Mouse (Mus musculus) E14TG2a.4 (cell line): ENCODE data around the gene Gfer.

Experiments used
- H3K27me3 ChIP-seq: 2 replicates; pipeline ENCODE4 v1.6.1; 2014; ENCODE audit warnings: low read length, control low read depth; ENCODE audit not compliant: insufficient read depth
- H3K36me3 ChIP-seq: 2 replicates; pipeline ENCODE4 v1.6.1; 2014; ENCODE audit warnings: low read length, control low read depth; ENCODE audit not compliant: insufficient read depth
- H3K4me1 ChIP-seq: replicated peaks from 2 replicates; pipeline ENCODE4 v1.6.1; 2014; ENCODE audit warnings: low read depth, low read length, control low read depth
- H3K4me3 ChIP-seq: replicated peaks from 2 replicates; pipeline ENCODE4 v1.5.1; 2014; ENCODE audit warnings: mild to moderate bottlenecking, low read length
- H3K9me3 ChIP-seq: 2 replicates; pipeline ENCODE4 v1.6.1; 2014; ENCODE audit warnings: low read length, control low read depth
- CTCF ChIP-seq: conservative IDR thresholded peaks from 2 replicates; pipeline ENCODE4 v1.5.1; 2014; ENCODE audit warnings: low read length
- NANOG ChIP-seq: IDR thresholded peaks from 2 replicates; pipeline ENCODE4 v1.6.1; 2014; ENCODE audit warnings: borderline replicate concordance, low read length, mixed read lengths
- POU5F1 ChIP-seq: IDR thresholded peaks from 2 replicates; pipeline ENCODE4 v1.6.1; 2014; ENCODE audit warnings: low read length, borderline replicate concordance

The Gfer gene

DNA sequence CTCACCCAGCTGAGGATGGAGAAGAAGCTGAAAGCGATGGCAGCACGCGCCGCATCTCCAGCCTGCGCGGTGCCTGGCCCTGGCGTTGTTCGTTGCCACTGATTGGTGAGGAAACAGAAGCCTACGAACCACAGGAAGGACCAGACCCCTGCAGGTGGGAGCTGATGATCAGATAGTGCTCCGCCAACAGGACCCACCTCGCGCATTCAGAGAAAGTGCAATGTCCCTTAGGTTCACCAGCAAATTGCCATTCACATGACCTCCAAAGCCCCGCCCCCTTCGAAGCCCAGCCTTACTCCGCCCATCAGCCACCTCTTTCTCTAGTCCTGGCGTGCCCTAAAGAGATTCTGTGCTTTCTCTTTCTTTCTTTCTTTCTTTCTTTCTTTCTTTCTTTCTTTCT, 9.4 kb downstream of the Gfer start:
- Histone ChIP-seq H3K4me1 (peaks cover 45% of the 10 kb centered on the region), H3K36me3 (peaks cover 10% of the 10 kb centered on the region), H3K4me3 (peak overlapping the region; percentile 75), H3K27me3 (peaks cover 40% of the 10 kb centered on the region), H3K9me3 (no peaks in the 10 kb centered on the region)
- TF ChIP-seq POU5F1 (no peak), NANOG (no peak), CTCF (no peak)

DNA sequence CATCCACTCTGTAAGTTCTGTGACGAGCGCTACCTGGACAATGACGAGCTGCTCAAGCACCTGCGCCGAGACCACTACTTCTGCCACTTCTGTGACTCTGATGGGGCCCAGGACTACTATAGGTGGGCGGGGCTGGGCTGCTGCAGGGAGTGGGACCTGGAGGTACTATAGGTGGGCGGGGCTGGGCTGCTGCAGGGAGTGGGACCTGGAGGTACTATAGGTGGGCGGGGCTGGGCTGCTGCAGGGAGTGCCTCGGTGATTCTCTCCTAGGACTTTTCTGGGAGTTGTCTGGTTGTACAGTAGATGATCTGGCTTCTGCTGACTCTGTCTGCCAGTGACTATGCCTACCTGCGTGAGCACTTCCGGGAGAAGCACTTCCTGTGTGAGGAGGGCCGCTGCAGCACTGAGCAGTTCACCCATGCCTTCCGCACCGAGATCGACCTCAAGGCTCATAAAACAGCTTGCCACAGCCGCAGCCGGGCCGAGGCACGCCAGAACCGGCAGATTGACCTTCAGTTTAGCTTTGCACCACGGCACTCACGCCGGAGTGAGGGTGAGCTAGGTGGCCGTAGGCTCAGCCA, 18.4 kb downstream of the Gfer start:
- H3K4me3 ChIP-seq, result peak overlapping the region; percentile 49
- H3K27me3 ChIP-seq, result no peaks in the 10 kb centered on the region
- H3K4me1 ChIP-seq, result peaks cover 60% of the 10 kb centered on the region
- peaks cover 82% of the 10 kb centered on the region for H3K36me3 ChIP-seq
- no peaks in the 10 kb centered on the region for H3K9me3 ChIP-seq
- TF ChIP-seq NANOG (no peak), POU5F1 (no peak), CTCF (no peak)

DNA sequence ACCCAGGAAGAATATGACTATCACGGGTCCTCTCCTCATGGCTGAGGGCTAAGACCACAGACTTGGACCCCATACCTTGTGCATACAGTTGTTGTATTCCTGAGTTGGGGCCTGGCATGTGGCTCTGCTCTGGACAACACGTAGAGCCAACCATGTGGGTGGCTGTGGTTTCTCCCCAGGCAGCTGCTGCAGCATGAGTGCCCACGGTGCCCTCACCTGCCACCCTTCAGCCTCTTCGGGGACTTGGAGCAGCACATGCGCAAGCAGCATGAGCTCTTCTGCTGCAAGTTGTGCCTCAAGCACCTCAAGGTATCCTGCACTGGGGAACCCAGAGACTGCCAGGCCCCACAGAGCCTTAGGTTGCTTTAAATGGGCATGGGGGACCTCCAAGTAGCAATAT, 19.1 kb downstream of the Gfer start:
- no peaks in the 10 kb centered on the region for H3K9me3 ChIP-seq
- peaks cover 67% of the 10 kb centered on the region for H3K4me1 ChIP-seq
- H3K4me3 ChIP-seq, result peak overlapping the region; percentile 49
- H3K27me3 ChIP-seq, result no peaks in the 10 kb centered on the region
- peaks cover 77% of the 10 kb centered on the region for H3K36me3 ChIP-seq
- no peak for TF ChIP-seq CTCF
- TF ChIP-seq POU5F1, result no peak
- TF ChIP-seq NANOG, result no peak

DNA sequence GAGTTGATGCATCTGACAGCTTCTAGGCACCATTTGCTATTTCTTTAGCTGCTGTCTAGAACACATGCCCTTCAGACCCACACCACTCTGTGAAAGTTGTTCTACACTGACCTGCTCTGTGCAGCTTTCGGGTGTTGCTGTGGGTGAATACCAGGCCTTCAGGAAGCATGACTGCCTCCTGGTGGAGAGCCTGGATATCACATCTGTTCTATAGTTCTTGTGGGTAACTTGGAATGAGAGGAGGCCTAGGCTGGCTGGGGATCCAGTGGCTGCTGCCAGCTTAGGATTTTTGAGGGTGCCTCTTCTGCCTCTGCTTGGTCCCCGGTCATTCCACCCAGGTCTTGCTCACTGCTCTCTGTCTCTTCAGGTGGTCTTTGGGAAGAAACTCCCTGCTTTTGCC, 19.8 kb downstream of the Gfer start:
- Histone ChIP-seq H3K9me3 (no peaks in the 10 kb centered on the region), H3K4me1 (peaks cover 74% of the 10 kb centered on the region), H3K4me3 (0 out of 2 replicates have a peak overlapping the region, but pooled peaks have one; percentile 3), H3K27me3 (no peaks in the 10 kb centered on the region), H3K36me3 (peaks cover 74% of the 10 kb centered on the region)
- TF ChIP-seq POU5F1 (no peak), NANOG (no peak), CTCF (peak; percentile 56)

DNA sequence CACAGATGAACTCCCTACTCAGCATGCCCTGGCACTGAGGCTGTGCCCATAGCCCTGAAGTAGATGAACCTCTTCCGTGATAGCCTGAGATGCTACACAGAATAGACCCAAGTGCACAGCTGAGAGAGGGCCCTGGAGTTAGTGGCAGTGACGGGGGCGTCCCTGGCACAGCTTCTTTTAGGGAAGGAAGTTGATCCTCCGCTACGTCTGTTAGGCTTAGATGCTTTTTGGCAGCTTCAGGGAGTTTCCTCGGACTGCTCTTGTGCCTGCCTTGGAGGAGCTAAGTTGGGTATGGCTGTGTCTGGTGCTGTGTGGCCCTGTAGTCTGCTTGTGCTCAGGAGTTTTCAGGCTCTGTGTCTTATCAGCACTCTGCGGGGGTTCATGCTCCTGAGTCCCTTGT, 21.7 kb downstream of the Gfer start:
- H3K36me3 ChIP-seq, result peaks cover 58% of the 10 kb centered on the region
- no peak for TF ChIP-seq POU5F1
- TF ChIP-seq NANOG, result no peak
- peaks cover 84% of the 10 kb centered on the region for H3K4me1 ChIP-seq
- H3K9me3 ChIP-seq, result no peaks in the 10 kb centered on the region
- H3K27me3 ChIP-seq, result no peaks in the 10 kb centered on the region
- H3K4me3 ChIP-seq, result peak overlapping the region; percentile 32; the same call in 1 of the 2 replicates

DNA sequence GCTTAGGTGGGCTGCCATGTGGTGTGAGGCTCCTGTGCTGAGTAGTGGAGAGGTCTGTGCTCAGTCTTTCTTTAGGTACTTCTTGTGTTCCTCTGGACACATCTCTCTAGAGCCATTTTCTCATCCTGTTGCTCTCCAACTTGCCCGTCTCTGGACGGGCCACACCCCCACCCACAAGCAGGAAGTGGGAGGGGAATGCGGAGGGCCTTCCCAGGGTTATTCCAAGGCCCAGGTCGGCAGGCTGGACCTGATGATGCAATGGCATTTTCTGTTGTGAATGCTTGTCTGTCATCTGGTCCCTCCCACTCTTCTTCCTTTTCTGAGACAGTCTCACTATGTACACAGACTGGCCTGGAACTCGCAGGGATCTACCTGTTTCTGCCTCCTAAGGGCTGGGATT, 23.8 kb downstream of the Gfer start:
- Histone ChIP-seq H3K4me3 (peak overlapping the region; percentile 94), H3K27me3 (no peaks in the 10 kb centered on the region), H3K36me3 (peaks cover 38% of the 10 kb centered on the region), H3K4me1 (peaks cover 83% of the 10 kb centered on the region), H3K9me3 (no peaks in the 10 kb centered on the region)
- TF ChIP-seq CTCF, result no peak
- TF ChIP-seq POU5F1, result no peak
- no peak for TF ChIP-seq NANOG

DNA sequence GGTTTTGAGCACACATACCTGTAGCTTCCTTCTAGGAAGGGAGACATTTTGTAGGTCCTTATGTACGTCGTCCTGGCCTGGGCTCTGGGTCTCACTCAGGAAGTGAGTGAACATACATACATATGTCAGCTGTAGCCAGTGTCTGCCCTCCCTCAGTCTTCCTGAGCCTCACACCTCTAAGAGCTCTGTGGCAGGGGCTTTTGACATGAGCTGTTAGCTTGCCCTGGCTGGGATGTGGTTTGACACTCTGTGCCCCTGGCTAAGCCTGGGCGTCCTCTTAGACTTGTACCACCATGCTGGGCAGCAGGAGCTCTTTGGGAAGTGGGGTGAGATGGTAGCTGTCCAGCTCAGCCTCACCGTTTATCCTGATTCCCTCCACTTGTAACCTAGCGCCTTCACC, 24.6 kb downstream of the Gfer start:
- Histone ChIP-seq H3K4me3 (peak overlapping the region; percentile 94), H3K27me3 (no peaks in the 10 kb centered on the region), H3K4me1 (peaks cover 79% of the 10 kb centered on the region), H3K36me3 (peaks cover 30% of the 10 kb centered on the region), H3K9me3 (no peaks in the 10 kb centered on the region)
- TF ChIP-seq CTCF, result no peak

DNA sequence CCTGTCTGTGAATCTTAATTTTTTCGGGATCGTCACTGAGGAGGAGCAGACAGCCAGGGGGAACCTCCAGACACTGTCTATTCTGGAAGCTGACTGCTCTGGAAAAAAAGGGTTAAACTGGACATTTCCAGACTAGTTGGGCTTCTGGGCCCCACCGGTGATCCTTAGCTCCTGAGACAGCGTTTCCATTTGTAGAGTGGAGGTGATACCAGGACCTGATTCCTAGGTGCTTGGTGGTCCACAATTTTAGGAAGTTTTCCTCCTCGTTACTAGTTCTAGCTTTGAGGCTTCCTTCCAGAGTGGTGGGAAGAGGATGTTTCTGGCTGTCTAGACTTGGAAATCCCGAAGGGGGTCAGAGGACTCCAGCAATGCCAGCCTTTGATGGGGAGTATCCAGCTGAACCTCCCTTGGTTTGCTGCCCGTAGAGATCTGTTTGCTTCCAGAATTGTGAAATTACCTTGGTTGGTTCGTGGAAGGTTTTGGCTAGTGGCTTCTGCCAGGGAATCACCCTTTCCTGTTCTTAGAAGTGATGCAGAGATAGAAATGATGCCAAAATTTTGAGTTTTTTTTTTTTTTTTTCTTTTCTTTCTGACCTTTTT, 25.6 kb downstream of the Gfer start:
- Histone ChIP-seq H3K36me3 (peaks cover 23% of the 10 kb centered on the region), H3K4me1 (peaks cover 69% of the 10 kb centered on the region), H3K9me3 (no peaks in the 10 kb centered on the region), H3K4me3 (peak overlapping the region; percentile 94), H3K27me3 (no peaks in the 10 kb centered on the region)
- TF ChIP-seq NANOG (no peak), POU5F1 (no peak), CTCF (no peak)
